Mouse (Mus musculus): ENCODE measurements around the gene Fstl4. TPM values are rescaled to one million over a fixed set of nuclear protein-coding genes. Genes with fewer than 3 reads are reported as not detected.

The Fstl4 gene
- total RNA-seq, 4 experiments from 2014 or later: 27.9 to 29.7 (median 28.9) TPM

DNA sequence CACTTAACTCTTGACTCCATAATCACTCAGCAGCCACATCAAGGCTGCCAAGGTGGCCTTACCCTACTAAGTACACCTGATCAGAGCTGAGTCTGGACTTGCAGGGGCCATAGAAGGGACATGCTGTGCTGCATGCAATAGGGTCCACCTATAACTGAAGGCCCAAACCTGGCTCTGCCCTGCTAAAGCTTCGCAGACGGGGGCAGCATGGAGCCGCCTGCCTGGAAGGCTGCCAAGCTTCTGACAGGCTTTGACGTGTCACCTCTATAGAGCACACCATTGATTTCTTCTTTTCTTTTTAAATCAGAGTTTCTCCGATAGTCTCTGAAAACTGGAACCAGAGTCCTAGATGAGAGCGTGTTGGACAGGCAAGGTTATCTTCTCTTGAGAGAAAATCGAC is 146.4 kb downstream of the Fstl4 start:
- no peak for DNase-seq (ENCODE audit: low spot score in 2 of 2)

DNA sequence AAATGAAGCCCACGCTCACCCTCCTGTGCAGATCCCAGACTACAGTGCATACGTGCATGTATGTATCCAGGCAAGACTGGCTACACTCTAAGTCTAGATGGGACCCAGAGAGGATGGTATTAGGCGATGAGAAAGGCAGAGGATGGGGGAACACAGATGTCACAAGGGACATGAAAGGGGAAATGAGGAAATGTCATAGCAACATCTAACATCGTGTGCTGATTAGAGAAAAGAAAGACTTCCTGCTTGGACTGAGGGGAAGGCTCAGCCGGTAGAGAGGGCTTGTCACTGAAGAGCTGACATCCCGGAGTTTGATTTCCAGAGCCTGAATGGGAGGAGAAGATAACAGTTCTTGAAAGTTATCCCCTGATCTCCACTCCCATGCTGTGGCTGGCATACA is 150.0 kb downstream of the Fstl4 start:
- DNase-seq (ENCODE audit: low spot score in 2 of 2): no peak

DNA sequence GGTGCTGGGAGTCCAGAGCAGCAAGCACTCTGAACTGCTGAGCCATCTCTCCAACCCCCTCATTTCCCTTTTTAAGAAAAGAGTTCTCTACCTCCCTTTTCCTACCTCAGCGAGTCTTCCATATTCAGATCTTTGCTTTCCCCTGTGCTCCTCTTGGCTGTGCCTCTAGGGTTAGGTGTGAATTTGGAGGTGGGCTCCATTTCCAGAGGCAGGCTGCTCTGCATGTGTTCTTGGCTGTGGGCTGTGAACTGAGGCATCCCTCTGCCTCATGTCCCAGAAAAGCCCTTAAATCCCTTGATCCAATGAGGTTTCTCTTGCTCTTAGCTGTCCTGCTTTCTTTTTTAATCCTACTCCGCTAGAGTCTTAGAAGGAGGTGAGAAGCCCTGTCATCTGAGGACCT is 151.2 kb downstream of the Fstl4 start:
- peak in 1 of 2 experiments; percentile 26 for DNase-seq (ENCODE audit: low spot score in 2 of 2)

DNA sequence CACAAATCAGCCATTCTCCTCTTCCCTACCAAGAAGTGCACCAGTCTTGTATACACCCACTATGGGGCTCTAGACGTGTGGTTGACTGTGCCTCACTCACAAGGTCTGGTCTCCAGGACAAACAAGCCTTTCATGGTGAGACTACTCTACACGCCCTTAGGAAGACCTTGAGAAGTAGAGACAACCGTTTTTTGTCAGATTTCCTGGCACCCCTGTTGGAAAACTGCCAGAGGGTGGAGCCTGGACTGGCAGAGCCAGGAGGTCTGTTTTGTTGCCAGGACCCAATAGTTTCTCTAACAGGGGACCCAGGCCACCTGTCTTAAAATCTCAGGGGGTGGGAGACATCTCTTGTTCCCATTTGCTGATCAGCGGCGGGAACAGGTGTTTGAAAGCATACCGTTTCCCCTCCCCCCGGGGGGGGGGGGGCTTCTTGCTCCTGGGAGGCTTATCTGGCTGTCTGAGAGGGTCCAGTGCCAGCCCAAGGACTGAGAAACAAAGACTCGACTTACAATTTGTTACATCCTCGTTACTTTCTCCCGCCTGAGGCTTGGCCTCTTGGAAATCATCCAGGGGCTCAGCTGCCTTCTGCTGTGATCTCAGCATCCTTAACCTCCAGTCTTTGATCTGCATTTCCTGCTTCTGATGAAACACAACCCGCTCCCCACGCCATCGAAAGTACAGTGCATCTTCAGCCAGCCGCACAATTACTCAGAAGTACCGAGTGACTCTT is 155.0 kb downstream of the Fstl4 start:
- no peak for DNase-seq (ENCODE audit: low spot score in 2 of 2)

DNA sequence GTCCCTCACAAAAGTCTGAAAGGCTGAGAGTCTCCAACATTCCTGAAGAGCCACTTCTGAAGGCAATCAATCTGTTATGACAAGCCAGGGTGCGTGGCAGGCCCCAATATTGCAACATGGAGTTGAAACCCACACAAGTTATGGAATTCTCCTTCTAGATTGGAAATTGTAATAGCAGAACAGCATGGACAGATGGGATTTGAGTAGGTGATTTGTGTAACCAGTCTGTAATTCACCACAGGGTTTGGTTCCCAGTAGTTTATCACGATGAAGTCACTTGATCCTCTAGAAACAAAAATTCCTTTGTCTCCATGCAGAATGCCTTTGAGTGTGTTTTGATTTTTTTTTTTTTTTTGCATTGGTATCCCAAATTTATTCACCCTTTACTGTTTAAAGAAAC is 159.8 kb downstream of the Fstl4 start:
- no peak for DNase-seq (ENCODE audit: low spot score in 2 of 2)

DNA sequence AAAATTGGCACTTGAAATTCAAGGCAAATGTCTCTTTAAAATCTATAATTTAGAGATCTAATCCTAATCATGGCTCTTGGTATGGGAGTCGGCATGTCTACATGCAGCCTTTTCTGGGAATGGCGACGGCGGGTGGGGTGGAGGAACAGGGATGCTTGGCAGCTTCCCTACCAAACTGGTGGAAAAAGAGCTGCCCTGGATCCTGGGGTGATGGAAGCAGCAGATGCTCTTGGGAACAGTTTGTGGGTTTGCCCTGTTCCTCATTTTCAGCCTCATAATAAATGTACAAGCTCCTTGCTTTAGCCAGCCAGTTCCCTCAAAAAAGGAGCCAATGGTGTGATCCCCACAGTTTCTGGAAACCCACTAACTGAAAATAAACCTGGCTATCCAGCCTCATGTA is 163.9 kb downstream of the Fstl4 start:
- DNase-seq (ENCODE audit: low spot score in 2 of 2): no peak

DNA sequence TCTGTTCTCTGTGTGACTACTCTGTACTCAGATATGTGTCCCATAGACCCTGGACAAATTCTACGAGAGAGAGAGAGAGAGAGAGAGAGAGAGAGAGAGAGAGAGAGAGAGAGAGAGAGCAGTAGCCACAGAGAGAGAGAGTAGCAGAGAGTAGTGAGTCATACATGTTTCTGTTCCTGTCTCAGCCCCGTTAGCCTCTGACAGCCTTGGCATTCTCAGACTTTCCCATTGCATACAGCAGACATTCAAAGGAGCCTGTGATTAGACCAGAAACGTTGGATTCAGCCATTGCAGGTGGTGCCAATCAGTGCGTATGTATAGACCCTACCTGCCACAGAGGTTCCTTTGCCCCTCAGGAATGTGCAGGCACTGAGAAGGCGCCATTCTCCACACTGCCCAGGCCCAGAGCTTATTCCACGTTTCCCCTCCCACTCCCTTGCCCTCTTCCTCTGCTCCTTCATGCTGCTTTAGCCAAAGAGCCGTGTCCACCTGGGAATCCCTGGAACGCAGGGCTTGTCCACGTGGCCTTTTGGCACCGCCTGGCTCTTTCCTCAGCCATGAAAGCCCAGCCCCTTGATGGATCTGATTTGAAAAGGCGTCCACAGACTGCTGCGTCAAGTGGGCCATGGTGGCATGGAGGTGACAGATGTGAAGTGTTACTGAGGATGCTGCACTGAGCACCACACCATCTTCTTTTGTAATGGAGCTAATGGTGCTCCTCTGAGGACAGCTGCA is 175.1 kb downstream of the Fstl4 start:
- no peak for DNase-seq (ENCODE audit: low spot score in 2 of 2)

DNA sequence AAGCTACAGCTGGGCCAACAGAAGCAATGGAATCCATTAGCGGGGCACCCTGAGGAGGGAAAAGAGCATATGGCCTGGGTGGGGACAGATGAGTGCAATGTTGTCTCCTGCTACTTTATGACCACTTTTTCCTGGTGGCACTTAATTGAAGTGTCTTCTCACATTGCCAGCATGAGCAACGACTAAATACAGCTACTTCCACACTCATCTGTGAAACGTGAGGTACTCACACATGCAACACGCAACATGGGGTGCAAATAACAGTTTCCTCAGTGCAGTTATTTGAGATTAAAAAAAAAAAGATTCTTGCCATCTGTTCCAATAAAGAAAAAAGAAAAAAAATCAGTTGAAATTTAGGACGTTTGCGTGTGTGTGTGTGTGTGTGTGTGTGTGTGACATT is 178.5 kb downstream of the Fstl4 start:
- DNase-seq (ENCODE audit: low spot score in 2 of 2): no peak

DNA sequence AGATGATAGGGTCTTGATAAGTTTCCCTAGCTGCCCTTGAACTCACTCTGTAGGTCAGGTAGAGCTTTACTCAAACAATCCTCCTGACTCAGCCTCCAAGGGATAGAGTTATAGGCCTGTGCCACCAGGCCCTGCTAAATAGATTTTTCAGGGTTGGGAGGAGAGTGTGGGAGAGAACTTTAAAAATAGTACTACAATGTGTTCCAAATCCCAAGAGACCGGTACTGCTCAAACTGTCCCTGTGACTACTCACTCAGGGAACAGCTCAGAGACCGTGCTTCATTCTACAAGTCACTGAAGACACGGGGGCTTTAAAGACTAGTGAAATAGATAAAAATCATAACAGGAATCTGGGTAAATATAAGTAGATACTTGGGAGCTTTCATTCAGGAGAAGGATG is 190.6 kb downstream of the Fstl4 start:
- DNase-seq (ENCODE audit: low spot score in 2 of 2): no peak

DNA sequence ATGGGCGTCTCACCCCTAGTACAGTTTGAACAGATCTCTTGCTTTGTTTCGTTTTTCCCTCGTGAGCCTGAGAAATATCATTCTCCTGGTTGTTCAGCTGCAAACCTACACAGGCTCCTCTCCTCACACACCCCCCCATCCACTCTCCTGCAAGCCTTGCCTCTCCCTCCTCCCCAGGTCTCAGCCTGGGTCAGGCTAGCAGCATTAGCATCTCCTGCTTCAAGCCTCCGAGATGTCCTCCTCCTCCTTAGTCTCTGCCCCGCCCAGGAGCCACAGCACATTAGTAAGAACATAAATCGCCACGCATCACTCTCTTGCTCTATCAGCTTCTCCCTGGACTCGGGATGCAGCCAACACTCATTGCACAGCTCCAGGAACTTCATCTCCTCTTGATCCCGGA is 204.4 kb downstream of the Fstl4 start:
- DNase-seq (ENCODE audit: low spot score in 2 of 2): no peak

DNA sequence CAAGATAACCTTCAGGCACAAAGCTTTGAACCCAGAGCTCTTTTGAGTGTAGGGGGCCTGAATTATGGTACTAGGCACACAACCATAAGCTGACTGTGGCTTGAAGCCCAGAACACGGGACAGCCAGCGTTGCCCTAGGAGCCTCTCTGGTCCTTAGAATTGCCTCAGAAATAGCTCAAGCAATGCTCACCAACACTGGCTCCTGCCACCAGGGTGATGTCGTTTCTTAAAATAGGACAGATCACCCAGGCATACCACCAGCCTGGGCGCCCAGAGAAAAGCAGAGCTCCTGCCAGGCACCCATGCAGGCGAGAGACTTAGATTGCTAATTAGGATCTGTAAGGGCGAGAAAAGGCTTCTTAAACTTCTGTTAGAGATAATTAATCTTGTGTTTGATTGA is 206.0 kb downstream of the Fstl4 start:
- DNase-seq (ENCODE audit: low spot score in 2 of 2): no peak

DNA sequence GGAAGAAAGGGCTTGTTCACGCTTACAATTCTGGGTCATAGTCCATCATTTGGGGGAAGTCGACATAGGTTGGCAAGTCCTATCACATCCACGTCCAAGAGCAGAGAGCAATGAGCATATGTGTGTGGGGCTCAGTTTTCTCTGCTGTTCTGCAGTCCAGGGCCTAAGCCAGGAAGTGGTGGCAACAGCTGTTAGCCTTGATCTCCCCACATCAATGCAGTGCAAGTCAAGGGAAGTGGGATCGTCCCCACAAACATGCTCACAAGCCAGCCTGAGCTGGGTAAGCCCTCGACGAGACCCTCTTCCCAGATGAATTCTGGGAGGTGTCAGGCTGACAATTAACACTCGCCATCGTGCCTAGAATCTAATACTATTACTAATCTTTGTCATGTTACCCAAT is 222.6 kb downstream of the Fstl4 start:
- no peak for DNase-seq (ENCODE audit: low spot score in 2 of 2)

DNA sequence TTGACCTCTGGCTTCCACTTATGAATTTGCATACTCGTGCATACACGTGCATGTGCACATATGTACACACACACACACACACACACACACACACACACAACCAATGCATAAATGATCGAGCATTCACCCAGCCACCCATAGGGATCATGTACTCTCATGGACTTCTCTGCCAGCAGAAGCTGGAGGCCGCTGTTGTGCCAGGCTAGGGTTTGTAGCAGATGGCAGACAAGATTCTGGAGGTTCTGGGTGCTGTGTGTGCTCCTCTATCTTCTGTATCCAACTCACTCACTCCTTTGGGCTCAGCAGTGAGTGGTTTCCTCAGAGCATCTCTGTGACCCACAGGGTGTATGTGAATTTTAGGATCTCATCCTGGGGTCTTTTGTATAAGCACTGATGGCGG is 230.3 kb downstream of the Fstl4 start:
- no peak for DNase-seq (ENCODE audit: low spot score in 2 of 2)

DNA sequence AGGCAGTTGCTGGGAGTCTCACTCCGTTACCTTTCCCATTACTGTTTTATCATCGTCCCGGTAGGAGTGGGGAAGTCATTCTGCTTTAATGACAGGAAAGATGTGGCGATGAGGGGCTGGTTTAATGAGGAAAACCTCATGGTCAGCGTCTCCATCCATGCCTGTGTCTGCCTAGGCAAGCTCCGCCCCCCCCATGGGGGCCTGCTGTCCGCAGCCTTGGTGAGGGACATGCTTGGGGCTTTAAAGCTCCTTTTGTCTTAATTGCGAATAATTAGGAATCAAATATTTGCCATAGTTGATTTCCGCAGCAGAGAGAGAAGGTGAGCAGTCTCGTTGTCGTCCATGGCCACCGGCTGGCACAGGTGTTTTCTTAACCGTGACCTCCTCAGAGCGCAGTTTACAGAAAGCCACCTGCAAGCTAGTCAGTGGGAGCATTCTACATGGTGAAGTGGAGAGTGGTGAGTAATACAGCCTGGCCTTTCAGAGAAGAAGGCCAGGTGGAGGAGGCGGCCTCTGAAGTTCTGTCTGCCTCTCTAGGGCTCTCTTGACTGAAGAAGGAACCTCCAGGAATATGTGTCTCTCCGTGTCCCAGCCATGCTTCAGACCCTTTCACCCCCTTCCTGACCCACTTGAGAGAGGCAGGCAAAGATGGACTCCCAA is 232.1 kb downstream of the Fstl4 start:
- DNase-seq (ENCODE audit: low spot score in 2 of 2): no peak

DNA sequence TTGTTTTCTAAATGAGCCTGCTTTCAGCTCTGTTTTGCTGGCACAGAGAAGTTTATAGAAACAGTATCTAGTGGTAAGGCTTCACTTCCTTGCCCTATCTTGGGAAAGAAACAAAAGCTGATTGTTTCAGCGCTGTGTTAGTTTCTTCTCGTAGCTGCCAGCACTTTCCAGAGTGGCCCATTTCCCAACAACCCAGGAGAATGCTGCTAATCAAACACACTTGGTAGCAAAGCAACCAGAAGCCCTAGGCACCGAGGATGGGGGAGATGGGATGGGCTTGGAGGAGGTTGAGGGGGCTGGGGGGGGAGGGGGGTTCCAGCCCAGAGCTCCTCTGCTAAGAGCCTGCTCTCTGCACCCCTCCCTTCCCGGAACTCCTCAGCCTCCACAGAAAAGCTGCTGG is 233.0 kb downstream of the Fstl4 start:
- DNase-seq (ENCODE audit: low spot score in 2 of 2): no peak

DNA sequence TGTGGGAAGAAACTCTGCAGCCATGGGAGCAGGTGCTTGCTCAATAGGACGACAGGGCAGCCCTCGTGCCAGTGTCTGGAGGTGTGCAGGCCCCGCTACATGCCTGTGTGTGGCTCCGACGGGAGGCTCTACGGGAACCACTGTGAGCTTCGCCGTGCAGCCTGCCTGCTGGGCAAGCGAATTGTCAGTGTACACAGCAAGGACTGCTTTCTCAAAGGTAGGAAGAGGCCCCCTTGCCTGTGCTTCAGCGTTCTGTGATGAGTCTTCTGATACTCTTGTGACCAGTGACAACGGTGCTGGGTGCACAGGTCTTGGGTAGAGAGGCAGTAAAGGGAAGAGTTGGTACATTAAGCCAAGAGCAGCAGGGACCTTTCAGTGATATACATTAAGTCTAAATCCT is 235.8 kb downstream of the Fstl4 start:
- DNase-seq (ENCODE audit: low spot score in 2 of 2): no peak

DNA sequence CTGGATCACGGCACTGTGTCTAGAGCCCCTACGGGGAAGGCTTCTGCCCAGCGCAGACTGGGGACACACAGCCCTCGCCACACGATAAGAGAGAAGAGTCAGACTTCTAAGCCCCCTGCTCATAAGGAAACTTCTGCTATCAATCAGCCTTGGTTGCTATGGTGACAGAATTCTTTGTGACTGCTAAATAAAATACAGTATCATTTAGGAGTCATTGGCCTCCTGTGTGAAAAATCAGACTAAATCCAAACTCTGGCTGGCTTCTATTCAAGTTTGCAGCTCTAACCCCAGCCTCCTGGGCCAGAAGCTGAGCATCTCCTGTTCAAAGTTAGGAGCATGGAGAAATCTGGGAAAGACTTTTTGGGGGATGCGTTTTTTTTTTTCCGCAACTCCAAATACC is 238.9 kb downstream of the Fstl4 start:
- no peak for DNase-seq (ENCODE audit: low spot score in 2 of 2)

DNA sequence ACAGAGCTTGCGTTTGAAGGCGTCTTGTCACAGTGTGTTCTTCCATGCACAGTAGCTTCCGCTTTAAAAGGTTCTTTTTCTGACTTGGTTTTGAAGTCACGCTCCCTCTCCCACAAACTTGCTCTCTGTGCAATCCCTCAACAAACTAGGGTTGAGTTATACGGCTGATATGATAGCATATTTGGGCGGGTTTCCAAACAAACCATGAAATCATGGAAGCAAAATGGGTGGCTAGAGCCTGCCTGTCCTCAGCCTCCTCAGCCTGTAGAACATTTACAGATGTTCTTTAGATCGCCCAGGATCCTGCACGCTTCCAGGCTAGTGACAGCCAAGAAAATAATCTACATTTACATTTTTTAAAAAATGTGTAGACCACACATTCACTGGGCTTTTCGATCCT is 239.4 kb downstream of the Fstl4 start:
- DNase-seq (ENCODE audit: low spot score in 2 of 2): no peak

DNA sequence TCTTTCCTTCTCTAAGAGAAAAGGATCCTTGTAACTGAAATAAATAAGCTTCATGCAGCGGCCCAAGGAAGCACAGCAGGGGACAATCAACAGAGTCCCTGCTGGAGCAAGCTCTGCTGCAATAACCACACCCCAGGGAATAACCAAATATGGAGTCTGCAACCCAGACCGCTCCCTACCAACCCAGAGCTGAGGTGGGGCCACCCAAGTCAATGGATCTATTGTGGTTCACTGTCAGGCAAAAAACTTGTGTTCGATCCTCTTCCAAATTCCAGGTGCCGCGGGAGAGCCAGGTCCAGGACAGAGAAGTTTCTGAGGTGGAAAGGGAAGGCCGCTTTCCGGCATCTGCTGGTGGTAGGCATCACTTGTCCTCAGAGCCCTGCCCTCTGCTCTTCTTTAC is 245.2 kb downstream of the Fstl4 start:
- no peak for DNase-seq (ENCODE audit: low spot score in 2 of 2)

DNA sequence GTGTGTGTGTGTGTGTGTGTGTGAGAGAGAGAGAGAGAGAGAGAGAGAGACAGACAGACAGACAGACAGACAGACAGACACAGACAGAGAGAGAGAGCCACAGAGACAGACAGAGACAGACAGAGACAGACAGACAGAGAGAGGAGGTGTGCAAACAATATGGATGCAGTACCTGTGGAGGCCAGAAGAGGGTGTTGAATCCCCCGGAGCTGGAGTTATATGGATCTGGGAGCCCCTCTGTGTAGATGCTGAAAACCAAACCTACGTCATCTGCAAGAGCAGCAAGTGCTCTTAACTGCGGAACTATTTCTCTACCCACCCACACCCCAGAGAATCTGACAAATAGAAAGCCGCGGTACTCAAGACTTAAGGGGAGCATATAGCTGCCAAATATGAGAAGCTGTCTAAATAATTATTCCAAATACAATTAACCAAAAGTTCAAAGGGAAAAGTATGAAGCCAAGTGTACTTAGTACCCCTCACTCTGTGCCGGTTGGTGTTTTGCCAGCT is 247.6 kb downstream of the Fstl4 start:
- DNase-seq (ENCODE audit: low spot score in 2 of 2): no peak

DNA sequence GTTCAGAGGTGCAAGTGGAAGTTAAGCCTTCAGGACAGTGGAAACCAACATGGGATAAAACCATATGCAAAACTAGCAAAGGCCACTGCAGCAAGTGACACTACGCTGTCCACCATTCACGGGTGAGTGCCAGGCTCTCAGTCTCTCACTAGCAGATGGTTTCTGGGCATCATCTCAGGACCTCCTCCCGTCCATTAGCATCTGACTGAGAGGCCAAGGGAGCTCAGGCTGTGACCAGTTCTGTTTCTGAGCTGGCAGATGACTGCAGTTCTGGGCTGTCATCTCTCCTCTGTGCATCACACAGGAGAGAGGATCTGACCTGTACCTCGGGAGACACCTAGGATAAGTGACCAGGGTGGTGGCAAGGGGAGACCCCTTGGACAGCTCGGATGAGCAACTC is 249.5 kb downstream of the Fstl4 start:
- DNase-seq (ENCODE audit: low spot score in 2 of 2): no peak

DNA sequence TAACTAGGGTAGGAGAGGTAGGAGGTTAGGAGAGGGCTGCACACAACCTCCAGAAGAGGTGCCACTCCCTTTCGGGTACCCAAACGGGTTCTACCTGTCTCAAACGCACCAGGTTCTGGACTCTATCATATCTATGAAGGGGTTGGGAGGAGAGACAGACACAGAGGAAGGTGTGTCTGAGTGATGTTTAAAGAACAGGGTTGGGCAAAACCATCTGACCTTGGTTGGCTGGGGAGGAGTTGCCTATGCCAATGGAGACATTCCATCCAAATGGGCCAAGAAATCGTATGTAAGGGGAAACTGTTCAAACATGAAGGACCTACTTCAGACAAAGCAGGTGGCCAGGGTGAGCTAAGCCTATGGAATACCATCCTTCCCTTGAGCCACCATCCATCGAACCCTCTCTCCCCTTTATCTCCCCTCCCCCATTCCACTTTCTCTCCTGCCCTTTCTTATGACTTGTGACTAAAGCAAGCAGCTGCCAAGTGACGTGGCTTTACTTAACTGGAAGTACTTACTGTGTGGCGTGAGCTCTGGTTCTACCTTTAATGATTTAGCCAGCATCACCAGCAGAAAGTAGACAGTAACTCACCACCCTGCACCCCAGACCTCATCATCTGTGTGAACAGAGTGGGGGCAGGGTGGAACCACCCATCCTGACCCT is 252.1 kb downstream of the Fstl4 start:
- DNase-seq (ENCODE audit: low spot score in 2 of 2): no peak

All from left cerebral cortex, adult 8-10 months (tissue).